Mouse (Mus musculus): ENCODE results near the gene Otop3.

DNA sequence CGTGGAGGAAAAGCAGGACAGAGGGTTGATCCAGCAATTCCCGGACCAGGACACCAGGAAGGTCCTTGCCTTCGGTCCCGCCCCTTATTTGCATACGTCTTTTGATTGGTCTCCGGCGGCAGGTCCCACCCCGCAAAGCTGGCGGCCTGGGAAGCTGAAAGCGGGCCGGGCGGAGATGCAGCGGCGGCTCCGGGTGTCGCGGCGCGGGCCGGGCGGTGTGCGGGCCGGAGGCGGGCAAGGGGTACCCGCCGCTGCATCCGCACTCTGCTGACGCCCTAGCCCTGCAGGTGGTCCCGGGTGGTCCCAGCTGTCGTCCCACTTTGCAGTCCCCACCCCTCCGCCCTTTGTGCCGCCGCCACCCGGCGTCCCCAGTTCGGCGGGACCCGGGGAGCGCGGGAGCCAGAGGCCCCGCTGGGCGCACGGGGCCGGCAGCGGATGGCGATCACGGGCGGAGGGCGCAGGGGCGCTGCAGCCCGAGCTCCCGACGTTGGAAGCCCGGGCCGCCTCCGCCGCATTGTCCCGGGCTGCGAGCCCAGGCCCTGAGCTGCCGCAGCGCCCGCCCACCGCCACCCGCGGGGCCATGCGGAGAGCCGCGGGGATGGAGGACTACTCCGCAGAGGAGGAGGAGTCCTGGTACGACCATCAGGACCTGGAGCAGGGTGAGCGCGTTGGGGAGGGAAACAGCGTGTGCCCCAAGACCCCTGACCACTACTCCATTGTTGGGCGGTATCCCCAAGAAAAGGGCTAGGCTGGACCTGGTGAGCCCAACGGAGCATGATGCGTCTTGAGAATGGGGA is 47.4 kb downstream of the Otop3 start, which contains the start of gene Cdr2l:
- TF ChIP-seq CTCF (IDR thresholded peaks at IDR 0.05; ENCODE audit: low read depth, low read length): no peak
- TF ChIP-seq POLR2A (IDR thresholded peaks at IDR 0.05; ENCODE audit: insufficient read depth, low read length): no peak
- TF ChIP-seq EP300 (IDR thresholded peaks at IDR 0.05; ENCODE audit: insufficient read depth, low read depth, low read length): no peak

Data from ES-Bruce4 (cell line).